ENCODE assay signal across 11 mouse cellular contexts in genomic region chr13:20473641-20474078, GRCm38 (mm10).
A peak's percentile ranks its signal among the peaks of the same experiment; 100 is the strongest.
DNase-seq lines count a peak whose midpoint lies in the region; ATAC-seq and TF ChIP-seq lines count a peak whose summit lies in the region.
"Had no signal": no experiment of that assay in that cellular context is flagged by ENCODE, and none has a peak within 500 bp of the region (broad histone marks: within the 10 kb centered on the region; RNA-seq: fewer than 3 reads in every experiment).

No protein-coding gene starts in this region.

- H3K27ac ChIP-seq in cerebellum, adult 2 months (ENCODE audit: insufficient read depth, low read length), result peak overlapping the region; percentile 81
- peak overlapping the region; percentile 84 for H3K27ac ChIP-seq in hindbrain, embryonic 14.5 days
- H3K27ac ChIP-seq in neural tube, embryonic 14.5 days (ENCODE audit: low read depth, low read length), result peak overlapping the region; percentile 69

- H3K4me3 ChIP-seq in cerebellum, adult 2 months (replicated peaks; ENCODE audit: insufficient read depth, low read depth, low read length), result peak overlapping the region; percentile 84
- H3K4me3 ChIP-seq in hindbrain, embryonic 14.5 days (replicated peaks; ENCODE audit: low read length), result peak overlapping the region; percentile 59
- peak overlapping the region; percentile 44 for H3K4me3 ChIP-seq in neural tube, embryonic 14.5 days (ENCODE audit: low read depth, low read length)

- H3K9me3 ChIP-seq in hindbrain, embryonic 14.5 days (ENCODE audit: control insufficient read depth, low read length), result no peaks in the 10 kb centered on the region
- no peaks in the 10 kb centered on the region for H3K9me3 ChIP-seq in neural tube, embryonic 14.5 days (ENCODE audit: control insufficient read depth, low read length)

- DNase-seq in cerebellum, adult 2 months, result peak; percentile 48 to 52
- no peak for DNase-seq in cerebellum, adult 8-10 months
- peak; percentile 14 to 22 for DNase-seq in left cerebral cortex, postnatal 36 days (ENCODE audit: low spot score in 2 of 2)
- no peak for DNase-seq in left cerebral cortex, postnatal 4 days
- DNase-seq in hindbrain, embryonic 14.5 days (ENCODE audit: low spot score), result no peak
- no peak for DNase-seq in thymus, postnatal 0 days (ENCODE audit: low spot score)
- no peak for DNase-seq in adrenal gland, postnatal 25 days
- DNase-seq: adrenal gland, adult 2 months; liver; lung, postnatal 36 days had no signal

- WGBS in cerebellum, adult 2 months, result 7% methylated on average over 7 of the region's 7 CpGs
- 32% methylated on average over 7 of the region's 7 CpGs for WGBS in hindbrain, embryonic 14.5 days
- WGBS in neural tube, embryonic 14.5 days, result 35% methylated on average over 7 of the region's 7 CpGs

- intact Hi-C loops in left cerebral cortex, postnatal 36 days (cut with DNase I), result loop anchor here (2.0 to 10.0 kb wide), 5 partner anchors 65 to 559 kb away; no protein-coding TSS in a partner anchor
- intact Hi-C loops in left cerebral cortex, postnatal 4 days (cut with DNase I), result loop anchor here (5.0 kb wide), 2 partner anchors 161 to 564 kb away; no protein-coding TSS in a partner anchor

- no peaks in the 10 kb centered on the region for H3K36me3 ChIP-seq in hindbrain, embryonic 14.5 days (replicated peaks; ENCODE audit: control insufficient read depth, insufficient read depth)
- no peaks in the 10 kb centered on the region for H3K36me3 ChIP-seq in neural tube, embryonic 14.5 days (ENCODE audit: control insufficient read depth, insufficient read depth, low read length)

- TF ChIP-seq POLR2A in cerebellum, adult 2 months (IDR thresholded peaks at IDR 0.05; ENCODE audit: borderline replicate concordance, insufficient read depth, low read length), result 0 out of 2 replicates have a peak, but pooled peaks have one; percentile 12

- ATAC-seq in hindbrain, embryonic 14.5 days (ENCODE audit: low FRiP score), result no peak
- no peak for ATAC-seq in neural tube, embryonic 14.5 days (ENCODE audit: low read depth)

- peaks cover 10% of the 10 kb centered on the region; the same call in 1 of the 2 replicates for H3K4me1 ChIP-seq in cerebellum, adult 2 months (ENCODE audit: control insufficient read depth, insufficient read depth, low read length)
- peaks cover 16% of the 10 kb centered on the region; the same call in 1 of the 2 replicates for H3K4me1 ChIP-seq in hindbrain, embryonic 14.5 days (replicated peaks; ENCODE audit: control insufficient read depth, insufficient read depth, low read length)
- peaks cover 23% of the 10 kb centered on the region for H3K4me1 ChIP-seq in neural tube, embryonic 14.5 days (ENCODE audit: control insufficient read depth, insufficient read depth, low read length)

- peak overlapping the region; percentile 59 for H3K4me2 ChIP-seq in hindbrain, embryonic 14.5 days (replicated peaks)
- peak overlapping the region; percentile 70 for H3K4me2 ChIP-seq in neural tube, embryonic 14.5 days (ENCODE audit: low read depth, low read length)

- TF ChIP-seq CTCF in cerebellum, adult 2 months (IDR thresholded peaks at IDR 0.05; ENCODE audit: borderline replicate concordance, insufficient read depth, low read depth, low read length), result no peak

- peak overlapping the region; percentile 73 for H3K9ac ChIP-seq in hindbrain, embryonic 14.5 days
- peak overlapping the region; percentile 46 for H3K9ac ChIP-seq in neural tube, embryonic 14.5 days (replicated peaks; ENCODE audit: low read depth, low read length)

- H3K27me3 ChIP-seq in cerebellum, adult 2 months (ENCODE audit: control insufficient read depth, insufficient read depth, low read length), result no peaks in the 10 kb centered on the region
- no peaks in the 10 kb centered on the region for H3K27me3 ChIP-seq in hindbrain, embryonic 14.5 days (ENCODE audit: control insufficient read depth, insufficient read depth, low read length)
- no peaks in the 10 kb centered on the region for H3K27me3 ChIP-seq in neural tube, embryonic 14.5 days (ENCODE audit: control insufficient read depth, insufficient read depth, low read length)

Comparison
In these comparisons a context has a peak if more than half of its experiments do, and no peak if none do; other contexts are left out.
1. DNase-seq: peak in cerebellum, adult 2 months (2 of 2) and left cerebral cortex, postnatal 36 days (2 of 2); none in cerebellum, adult 8-10 months (single experiment), left cerebral cortex, postnatal 4 days (single experiment), hindbrain, embryonic 14.5 days (single experiment), thymus, postnatal 0 days (single experiment) and adrenal gland, postnatal 25 days (single experiment).
2. Peak in every context shown above with its lines, with median percentiles within 50 percentile points of each other: H3K27ac ChIP-seq and H3K4me3 ChIP-seq.